Mouse (Mus musculus) intestine, embryonic 14.5 days (tissue): ENCODE measurements at regions not wholly inside any gene's neighbourhood (a gene's known extent, or its start where the extent isn't known, plus 50 kb on each side); places are given as distances from the start of the nearest gene placed in this dataset.
"Not testable (repeated sequence)": the region's sequence is repeated elsewhere in the genome, so short reads cannot be mapped to it uniquely, and the experiment has no call there.

Experiments used
- ATAC-seq: fragments of 200-750 bp; cut with Nextera tagmentation; replicated peaks from 2 replicates; pipeline ENCODE4 v1.8.0; 2017; ENCODE audit warnings: low read depth, moderate number of reproducible peaks, moderate TSS enrichment, moderate library complexity; ENCODE audit not compliant: low FRiP score, low TSS enrichment
- DNase-seq: peaks from one replicate; pipeline ENCODE4 v3.0.0-alpha.2; 2018; ENCODE audit warnings: low spot score
- H3K27ac ChIP-seq: fragments of 300-500 bp; sonication (generic); 2 replicates; pipeline ENCODE4 v1.5.1; 2014; ENCODE audit warnings: low read depth, mild to moderate bottlenecking, control low read depth
- H3K27me3 ChIP-seq: fragments of 300-500 bp; sonication (generic); replicated peaks from 2 replicates; pipeline ENCODE4 v1.6.1; 2014; ENCODE audit warnings: low read length, control low read depth; ENCODE audit not compliant: control insufficient read depth, insufficient read depth
- H3K36me3 ChIP-seq: fragments of 300-500 bp; sonication (generic); 2 replicates; pipeline ENCODE4 v1.6.1; 2014; ENCODE audit warnings: low read length, control low read depth; ENCODE audit not compliant: control insufficient read depth, insufficient read depth
- H3K4me1 ChIP-seq: fragments of 300-500 bp; sonication (generic); replicated peaks from 2 replicates; pipeline ENCODE4 v1.6.1; 2014; ENCODE audit warnings: low read length, control low read depth, mixed read lengths; ENCODE audit not compliant: control insufficient read depth, insufficient read depth
- H3K4me2 ChIP-seq: fragments of 300-500 bp; sonication (generic); 2 replicates; pipeline ENCODE4 v1.6.1; 2014; ENCODE audit warnings: low read length
- H3K4me3 ChIP-seq: fragments of 300-500 bp; sonication (generic); 2 replicates; pipeline ENCODE4 v1.5.1; 2014; ENCODE audit warnings: low read depth, low read length, control low read depth, mixed read lengths
- H3K9ac ChIP-seq: fragments of 300-500 bp; sonication (generic); 2 replicates; pipeline ENCODE4 v1.6.1; 2014; ENCODE audit warnings: mild to moderate bottlenecking, low read length
- H3K9me3 ChIP-seq: fragments of 300-500 bp; sonication (generic); 2 replicates; pipeline ENCODE4 v1.6.1; 2016; ENCODE audit warnings: low read length, control low read depth; ENCODE audit not compliant: control insufficient read depth
- WGBS: fragments of 180-500 bp; shearing (Covaris S2); extraction: QIAGEN DNeasy Blood & Tissue Kit; methylation state at CpG from one replicate; pipeline ENCODE4 v1.1.7; 2014; 5-methylcytosine and 5-hydroxymethylcytosine counted together

GRCm38 (mm10) chr13:12940911-12941310, 64.3 kb downstream of the Prl2c2 start:
- H3K36me3 ChIP-seq, H3K9ac ChIP-seq, ATAC-seq, H3K9me3 ChIP-seq, H3K27ac ChIP-seq, H3K4me1 ChIP-seq, H3K4me2 ChIP-seq, H3K4me3 ChIP-seq, H3K27me3 ChIP-seq: not testable (repeated sequence)
- peak; percentile 27 for DNase-seq

- not testable (repeated sequence) for DNase-seq, H3K4me2 ChIP-seq, H3K4me3 ChIP-seq, H3K27me3 ChIP-seq, H3K27ac ChIP-seq, H3K36me3 ChIP-seq, H3K9ac ChIP-seq, ATAC-seq, H3K4me1 ChIP-seq
- 3% methylated on average over 1 of the region's 1 CpGs for WGBS
- H3K9me3 ChIP-seq = peaks cover 23% of the 10 kb centered on the region
Measured at GRCm38 (mm10) chr13:12935103-12935502, 70.1 kb downstream of the Prl2c2 start.

- H3K9ac ChIP-seq, DNase-seq, H3K27me3 ChIP-seq, H3K4me1 ChIP-seq, ATAC-seq, H3K36me3 ChIP-seq, H3K4me3 ChIP-seq, H3K27ac ChIP-seq, H3K4me2 ChIP-seq: not testable (repeated sequence)
- H3K9me3 ChIP-seq = peaks cover 50% of the 10 kb centered on the region
- 85% methylated on average over 15 of the region's 15 CpGs for WGBS
Measured at GRCm38 (mm10) chr13:12931907-12932617, 73.1 kb downstream of the Prl2c2 start.

- Histone ChIP-seq H3K27me3 (no peaks in the 10 kb centered on the region), H3K36me3 (no peaks in the 10 kb centered on the region), H3K4me2 (no peak overlapping the region), H3K4me3 (no peak overlapping the region), H3K4me1 (no peaks in the 10 kb centered on the region), H3K9me3 (peaks cover 65% of the 10 kb centered on the region), H3K27ac (no peak overlapping the region), H3K9ac (no peak overlapping the region)
- DNase-seq (no peak), ATAC-seq (no peak)
- WGBS = 82% methylated on average over 5 of the region's 5 CpGs
Measured at GRCm38 (mm10) chr13:12930566-12930965, 74.6 kb downstream of the Prl2c2 start.

GRCm38 (mm10) chr13:12929806-12930205, 75.4 kb downstream of the Prl2c2 start:
- H3K4me1 ChIP-seq = no peaks in the 10 kb centered on the region
- no peak for ATAC-seq
- H3K9ac ChIP-seq = no peak overlapping the region
- no peak overlapping the region for H3K4me3 ChIP-seq
- H3K27ac ChIP-seq = no peak overlapping the region
- H3K9me3 ChIP-seq = peaks cover 66% of the 10 kb centered on the region
- WGBS = 88% methylated on average over 5 of the region's 5 CpGs
- no peak overlapping the region for H3K4me2 ChIP-seq
- no peak for DNase-seq
- H3K27me3 ChIP-seq = no peaks in the 10 kb centered on the region
- no peaks in the 10 kb centered on the region for H3K36me3 ChIP-seq

- Histone ChIP-seq H3K9ac (no peak overlapping the region), H3K27ac (no peak overlapping the region), H3K9me3 (peaks cover 70% of the 10 kb centered on the region), H3K4me2 (no peak overlapping the region), H3K4me1 (no peaks in the 10 kb centered on the region), H3K4me3 (no peak overlapping the region), H3K27me3 (no peaks in the 10 kb centered on the region), H3K36me3 (no peaks in the 10 kb centered on the region)
- DNase-seq (no peak), ATAC-seq (no peak)
- WGBS = 92% methylated on average over 15 of the region's 15 CpGs
Measured at GRCm38 (mm10) chr13:12927587-12928345, 77.4 kb downstream of the Prl2c2 start.

GRCm38 (mm10) chr13:12925604-12926003, 79.6 kb downstream of the Prl2c2 start:
- DNase-seq = no peak
- Histone ChIP-seq H3K9ac (no peak overlapping the region), H3K4me3 (no peak overlapping the region), H3K9me3 (peaks cover 60% of the 10 kb centered on the region), H3K4me2 (no peak overlapping the region), H3K4me1 (no peaks in the 10 kb centered on the region), H3K27ac (no peak overlapping the region), H3K36me3 (no peaks in the 10 kb centered on the region), H3K27me3 (no peaks in the 10 kb centered on the region)
- no peak; the same call in 1 of the 2 replicates for ATAC-seq
- 89% methylated on average over 14 of the region's 14 CpGs for WGBS

GRCm38 (mm10) chr13:12912902-12913301, 92.3 kb downstream of the Prl2c2 start:
- ATAC-seq (no peak), DNase-seq (no peak)
- H3K4me2 ChIP-seq = no peak overlapping the region
- H3K9ac ChIP-seq = no peak overlapping the region
- H3K27ac ChIP-seq = no peak overlapping the region
- 85% methylated on average over 5 of the region's 5 CpGs for WGBS
- H3K36me3 ChIP-seq = no peaks in the 10 kb centered on the region
- H3K27me3 ChIP-seq = no peaks in the 10 kb centered on the region
- H3K4me3 ChIP-seq = no peak overlapping the region
- no peaks in the 10 kb centered on the region for H3K4me1 ChIP-seq
- peaks cover 12% of the 10 kb centered on the region for H3K9me3 ChIP-seq

GRCm38 (mm10) chr13:12906151-12906550, 99.0 kb downstream of the Prl2c2 start:
- H3K4me1 ChIP-seq = no peaks in the 10 kb centered on the region
- no peaks in the 10 kb centered on the region for H3K36me3 ChIP-seq
- H3K27me3 ChIP-seq = no peaks in the 10 kb centered on the region
- H3K9ac ChIP-seq = no peak overlapping the region
- no peak overlapping the region for H3K4me2 ChIP-seq
- no peak for DNase-seq
- H3K4me3 ChIP-seq = no peak overlapping the region
- H3K27ac ChIP-seq = no peak overlapping the region
- H3K9me3 ChIP-seq = peaks cover 11% of the 10 kb centered on the region
- no peak for ATAC-seq
